Mouse (Mus musculus): ENCODE data around the gene Gstt4.
A peak's percentile ranks its signal among the peaks of the same experiment; 100 is the strongest.

DNA sequence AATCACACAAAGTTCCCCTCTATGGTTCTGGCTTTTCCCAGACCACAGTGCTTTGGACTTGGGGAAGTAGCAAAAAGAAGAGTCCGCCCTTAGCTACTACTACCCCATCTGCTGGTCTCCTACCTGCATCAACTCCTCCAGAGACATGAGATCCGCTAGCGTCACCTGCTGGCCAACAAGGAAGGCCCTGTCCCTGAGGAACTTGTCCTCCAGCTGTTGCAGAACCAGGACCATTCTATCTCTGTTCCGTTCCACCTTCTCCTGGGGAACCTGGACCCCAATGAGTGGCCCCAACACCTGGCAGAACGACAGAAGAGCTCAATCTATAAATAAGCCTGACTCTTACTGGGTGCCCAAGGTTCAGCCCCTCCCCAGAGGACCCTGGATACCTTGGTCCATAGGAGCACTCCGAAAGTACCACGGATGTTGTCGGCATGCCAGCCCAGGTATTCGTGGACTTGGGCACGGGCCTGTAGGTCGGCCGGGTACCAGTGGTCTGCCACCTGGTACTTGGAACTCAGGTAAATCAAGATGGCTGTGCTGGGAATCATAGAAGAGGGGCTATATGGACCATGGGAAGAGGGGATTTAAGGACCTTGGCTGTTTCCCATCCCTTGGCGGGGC is 10.0 kb upstream of the Gstt4 start:
- no peak for TF ChIP-seq EP300 (IDR thresholded peaks at IDR 0.05; ENCODE audit: low read depth)
- peak; percentile 98 for TF ChIP-seq CTCF (IDR thresholded peaks at IDR 0.05; ENCODE audit: low read depth)

All from liver, postnatal 0 days (tissue).